Mouse (Mus musculus) ZHBTc4 (cell line): ENCODE results near the gene Manbal.

Experiments
- DNase-seq: peaks from one replicate; pipeline ENCODE4 v3.0.0-alpha.2; 2011; ENCODE audit warnings: low read depth, low spot score

The Manbal gene

GRCm38 (mm10) chr2:157411151-157411693, 43.8 kb downstream of the Manbal start:
- DNase-seq, result peak; percentile 75

GRCm38 (mm10) chr2:157412497-157412896, 45.1 kb downstream of the Manbal start:
- no peak for DNase-seq

GRCm38 (mm10) chr2:157417229-157417628, 49.8 kb downstream of the Manbal start:
- DNase-seq, result no peak

GRCm38 (mm10) chr2:157418206-157418605, 50.8 kb downstream of the Manbal start, which contains the start of gene Src:
Gene Src (plus strand): TSS chr2:157418444.
- DNase-seq, result peak; percentile 96

- DNase-seq, result peak; percentile 98
Measured at GRCm38 (mm10) chr2:157418609-157419071, 51.2 kb downstream of the Manbal start.

GRCm38 (mm10) chr2:157419506-157419905, 52.1 kb downstream of the Manbal start:
- no peak for DNase-seq

- DNase-seq, result peak; percentile 96
Measured at GRCm38 (mm10) chr2:157420404-157420803, 53.0 kb downstream of the Manbal start.

- no peak for DNase-seq
Measured at GRCm38 (mm10) chr2:157422062-157422655, 54.8 kb downstream of the Manbal start.

GRCm38 (mm10) chr2:157422854-157423705, 55.7 kb downstream of the Manbal start:
- DNase-seq, result no peak

GRCm38 (mm10) chr2:157423706-157424125, 56.3 kb downstream of the Manbal start:
- no peak for DNase-seq

GRCm38 (mm10) chr2:157424126-157424903, 56.9 kb downstream of the Manbal start:
- no peak for DNase-seq

- no peak for DNase-seq
Measured at GRCm38 (mm10) chr2:157424904-157425642, 57.7 kb downstream of the Manbal start.

- peak; percentile 44 for DNase-seq
Measured at GRCm38 (mm10) chr2:157425643-157425988, 58.2 kb downstream of the Manbal start.

- peak; percentile 80 for DNase-seq
Measured at GRCm38 (mm10) chr2:157426171-157426570, 58.8 kb downstream of the Manbal start.

GRCm38 (mm10) chr2:157427164-157427563, 59.8 kb downstream of the Manbal start:
- DNase-seq, result no peak

- DNase-seq, result no peak
Measured at GRCm38 (mm10) chr2:157428351-157429139, 61.2 kb downstream of the Manbal start.

- DNase-seq, result no peak
Measured at GRCm38 (mm10) chr2:157429735-157430134, 62.3 kb downstream of the Manbal start.

- no peak for DNase-seq
Measured at GRCm38 (mm10) chr2:157430667-157431429, 63.5 kb downstream of the Manbal start.

GRCm38 (mm10) chr2:157431912-157432311, 64.5 kb downstream of the Manbal start:
- DNase-seq, result no peak
